Mouse (Mus musculus): ENCODE measurements around the gene Wfdc15a.
"Not testable (repeated sequence)": the region's sequence is repeated elsewhere in the genome, so short reads cannot be mapped to it uniquely, and the experiment has no call there.

Wfdc15a gene

GRCm38 (mm10) chr2:164199626-164200327 is at the start of gene Wfdc15a:
Gene Wfdc15a (minus strand): TSS chr2:164200130.
- DNase-seq (ENCODE audit: extremely low spot score, low read depth, low spot score) = no peak

GRCm38 (mm10) chr2:164238366-164238765 is 38.4 kb upstream of the Wfdc15a start, which contains the start of gene Svs2:
Gene Svs2 (minus strand): TSS chr2:164238466.
- DNase-seq (ENCODE audit: extremely low spot score, low read depth, low spot score) = no peak

- no peak for DNase-seq (ENCODE audit: extremely low spot score, low read depth, low spot score)
Measured at GRCm38 (mm10) chr2:164232671-164233070, 32.7 kb upstream of the Wfdc15a start.

GRCm38 (mm10) chr2:164228361-164229070 is 28.6 kb upstream of the Wfdc15a start:
- no peak for DNase-seq (ENCODE audit: extremely low spot score, low read depth, low spot score)

GRCm38 (mm10) chr2:164221522-164221921 is 21.6 kb upstream of the Wfdc15a start, which contains the start of gene Wfdc15b:
Gene Wfdc15b (minus strand): TSS chr2:164221660.
- DNase-seq (ENCODE audit: extremely low spot score, low read depth, low spot score) = no peak

- no peak for DNase-seq (ENCODE audit: extremely low spot score, low read depth, low spot score)
Measured at GRCm38 (mm10) chr2:164219295-164219694, 19.4 kb upstream of the Wfdc15a start.

- DNase-seq (ENCODE audit: extremely low spot score, low read depth, low spot score) = no peak
Measured at GRCm38 (mm10) chr2:164212711-164213110, 12.8 kb upstream of the Wfdc15a start.

GRCm38 (mm10) chr2:164210892-164211291 is 11.0 kb upstream of the Wfdc15a start:
- DNase-seq (ENCODE audit: extremely low spot score, low read depth, low spot score) = no peak

- no peak for DNase-seq (ENCODE audit: extremely low spot score, low read depth, low spot score)
Measured at GRCm38 (mm10) chr2:164206676-164207075, 6.7 kb upstream of the Wfdc15a start.

GRCm38 (mm10) chr2:164206011-164206410 is 6.1 kb upstream of the Wfdc15a start:
- not testable (repeated sequence) for DNase-seq (ENCODE audit: extremely low spot score, low read depth, low spot score)

GRCm38 (mm10) chr2:164196700-164196990 is 3.3 kb downstream of the Wfdc15a start:
- DNase-seq (ENCODE audit: extremely low spot score, low read depth, low spot score) = no peak

GRCm38 (mm10) chr2:164195971-164196699 is 3.8 kb downstream of the Wfdc15a start:
- no peak for DNase-seq (ENCODE audit: extremely low spot score, low read depth, low spot score)

GRCm38 (mm10) chr2:164194959-164195630 is 4.8 kb downstream of the Wfdc15a start:
- DNase-seq (ENCODE audit: extremely low spot score, low read depth, low spot score) = no peak

GRCm38 (mm10) chr2:164192279-164192678 is 7.7 kb downstream of the Wfdc15a start:
- DNase-seq (ENCODE audit: extremely low spot score, low read depth, low spot score) = no peak

GRCm38 (mm10) chr2:164190576-164190975 is 9.4 kb downstream of the Wfdc15a start, which contains the start of gene Wfdc12:
Gene Wfdc12 (minus strand): TSS chr2:164190608.
- DNase-seq (ENCODE audit: extremely low spot score, low read depth, low spot score) = no peak

GRCm38 (mm10) chr2:164188722-164189121 is 11.2 kb downstream of the Wfdc15a start:
- no peak for DNase-seq (ENCODE audit: extremely low spot score, low read depth, low spot score)

GRCm38 (mm10) chr2:164184145-164184719 is 15.7 kb downstream of the Wfdc15a start:
- no peak for DNase-seq (ENCODE audit: extremely low spot score, low read depth, low spot score)

GRCm38 (mm10) chr2:164183340-164183739 is 16.6 kb downstream of the Wfdc15a start:
- DNase-seq (ENCODE audit: extremely low spot score, low read depth, low spot score) = no peak

- DNase-seq (ENCODE audit: extremely low spot score, low read depth, low spot score) = no peak
Measured at GRCm38 (mm10) chr2:164182692-164183255, 17.2 kb downstream of the Wfdc15a start, which contains the start of gene Wfdc5. Gene Wfdc5 (minus strand): TSS chr2:164182742.

- no peak for DNase-seq (ENCODE audit: extremely low spot score, low read depth, low spot score)
Measured at GRCm38 (mm10) chr2:164180770-164181169, 19.2 kb downstream of the Wfdc15a start.

Data from hindlimb bud, embryonic 11.5 days (tissue).